Mouse (Mus musculus) gonadal fat pad, adult 2 months (tissue): ENCODE results near the gene Adtrp. TPM values are rescaled to one million over a fixed set of nuclear protein-coding genes. Genes with fewer than 3 reads are reported as not detected.
A peak's percentile ranks its signal among the peaks of the same experiment; 100 is the strongest.

Experiments used
- DNase-seq: peaks from one replicate; pipeline ENCODE4 v3.0.0-alpha.2; 2012; ENCODE audit warnings: low read depth
- polyA plus RNA-seq: library from polyadenylated mRNA; depleted of rRNA; stranded (reverse); fragments of >200 nt; gene quantifications from 2 replicates; pipeline ENCODE4 v1.2.3, GENCODE M21; 2012

The Adtrp gene
- polyA plus RNA-seq, 1 experiment: 8.8 TPM

DNA sequence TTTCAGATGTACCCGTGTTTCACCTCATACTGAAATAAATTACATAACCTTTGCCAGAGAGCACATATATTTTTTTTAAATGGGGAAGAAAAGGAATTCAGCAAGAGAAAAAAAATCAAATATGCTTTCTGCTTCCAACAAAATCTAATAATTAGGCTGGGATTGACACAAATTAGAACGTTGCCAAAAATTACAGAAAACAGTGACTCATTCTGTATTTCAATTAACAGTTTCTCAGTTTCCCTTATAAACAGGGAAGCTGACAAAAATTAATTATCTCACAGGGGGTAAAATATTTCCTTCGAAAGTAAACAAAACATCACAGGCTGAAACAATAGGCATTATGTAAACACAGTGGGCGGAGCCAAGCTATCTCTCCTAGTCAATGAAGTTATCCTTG, 67.2 kb downstream of the Adtrp start:
- DNase-seq: no peak

DNA sequence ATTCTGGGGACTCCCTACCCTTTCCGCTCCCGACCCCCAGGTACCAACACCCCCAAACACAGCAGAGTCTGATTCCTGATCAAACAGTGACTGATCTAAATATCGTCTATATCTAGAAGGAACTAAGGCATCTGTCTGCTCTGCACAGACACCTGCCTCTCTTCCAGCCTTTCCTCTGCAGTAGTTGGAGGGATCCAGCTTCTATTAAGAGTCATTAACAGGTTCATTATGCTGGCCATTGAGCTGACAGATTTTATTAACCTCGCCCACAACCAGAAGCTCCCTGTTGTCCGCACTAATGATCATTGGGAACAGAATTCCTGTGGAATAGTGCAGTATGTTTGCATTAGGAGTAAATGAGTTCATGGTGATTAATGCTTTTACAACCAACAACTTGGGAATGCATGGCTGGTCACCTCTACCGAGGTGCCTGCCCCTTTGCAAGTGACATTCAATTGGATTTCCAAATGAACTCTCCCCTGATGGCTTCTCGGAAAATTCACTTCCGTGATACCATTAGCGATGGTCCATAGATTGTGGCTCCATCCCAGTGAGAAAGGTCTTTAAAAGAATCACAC, 67.8 kb downstream of the Adtrp start:
- no peak for DNase-seq

DNA sequence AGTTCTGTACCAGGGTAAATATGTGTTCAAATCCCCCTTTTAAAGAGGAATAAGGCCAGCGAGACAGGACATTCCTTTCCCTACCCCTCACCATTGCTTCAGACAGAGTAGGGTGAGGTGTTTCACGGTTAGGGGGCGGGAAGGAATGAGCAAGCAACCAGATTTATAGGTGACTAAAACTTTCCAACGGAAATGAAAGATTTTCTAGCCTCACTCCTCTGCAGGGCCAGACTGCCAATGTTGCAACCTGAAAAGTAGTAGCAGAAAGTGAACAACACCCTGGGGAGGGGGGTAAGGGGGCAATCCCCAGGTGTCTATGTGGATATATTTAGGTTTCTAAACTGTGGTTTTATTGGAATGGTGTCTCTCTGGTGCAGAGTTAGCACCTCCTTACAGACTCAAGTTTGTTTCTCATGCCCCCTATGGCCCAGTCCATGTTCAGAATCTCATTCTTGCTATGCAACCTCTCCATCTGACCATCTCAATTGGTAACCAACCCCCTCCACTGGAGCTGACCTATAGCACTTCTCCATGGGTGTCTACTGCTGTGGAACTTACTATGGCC, 73.6 kb downstream of the Adtrp start:
- DNase-seq: no peak

DNA sequence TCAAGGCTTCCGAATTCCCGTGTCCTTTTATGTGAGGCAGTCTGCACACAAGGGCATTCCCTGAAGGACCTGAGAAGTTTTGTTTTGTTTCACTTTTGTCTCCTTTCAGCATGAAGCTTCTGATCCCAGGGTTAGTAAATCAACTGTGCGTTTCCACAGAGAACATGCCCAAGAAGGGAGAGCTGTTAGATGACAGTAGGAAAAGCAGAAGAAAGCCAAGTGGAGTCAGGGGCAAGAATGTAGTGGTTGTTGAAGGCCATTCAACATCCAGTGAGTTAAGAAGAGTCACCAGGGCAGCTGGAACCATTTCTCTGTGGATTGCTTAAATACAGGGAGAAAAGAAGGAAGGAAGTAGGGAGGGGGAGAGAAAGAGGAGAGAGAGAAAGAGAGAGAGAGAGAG, 76.4 kb downstream of the Adtrp start:
- DNase-seq: no peak

DNA sequence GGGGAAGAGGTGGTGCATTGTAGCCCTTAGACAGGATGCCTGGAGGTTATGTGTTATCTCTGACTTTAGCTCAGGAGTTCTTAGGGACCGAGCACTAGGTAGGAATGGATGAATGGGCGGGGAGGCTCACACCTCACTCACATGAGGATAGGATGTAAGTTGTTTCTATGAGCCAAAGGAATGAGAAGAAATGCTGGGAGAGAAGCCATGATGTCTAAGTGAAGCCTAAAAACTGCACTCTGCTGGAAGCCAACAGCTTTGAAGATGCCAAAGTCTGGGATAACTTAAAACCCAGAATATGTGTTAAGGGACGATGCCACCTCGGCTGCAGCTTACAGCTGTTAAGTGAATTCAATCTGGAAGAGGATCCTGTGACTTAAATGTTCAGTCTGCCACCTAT, 79.5 kb downstream of the Adtrp start:
- DNase-seq: no peak

DNA sequence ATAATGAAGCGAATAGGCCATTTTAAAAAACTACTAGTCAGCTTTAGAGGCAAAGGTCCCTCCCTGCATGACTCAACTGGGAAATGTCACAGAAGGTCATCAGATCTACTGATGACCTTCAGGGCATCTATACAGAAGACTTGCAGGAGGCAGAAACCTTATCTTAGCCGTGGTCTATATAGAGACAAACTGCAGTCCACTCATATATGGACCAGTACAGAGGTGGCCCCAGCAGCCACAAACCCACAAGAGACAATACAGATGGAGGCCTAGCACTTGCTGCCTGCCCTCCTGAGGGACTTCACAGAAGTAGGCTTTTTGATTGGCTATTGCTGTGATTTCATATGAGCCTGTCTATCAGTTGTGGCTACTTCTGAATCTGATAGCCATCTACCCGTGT, 85.5 kb downstream of the Adtrp start:
- no peak for DNase-seq

DNA sequence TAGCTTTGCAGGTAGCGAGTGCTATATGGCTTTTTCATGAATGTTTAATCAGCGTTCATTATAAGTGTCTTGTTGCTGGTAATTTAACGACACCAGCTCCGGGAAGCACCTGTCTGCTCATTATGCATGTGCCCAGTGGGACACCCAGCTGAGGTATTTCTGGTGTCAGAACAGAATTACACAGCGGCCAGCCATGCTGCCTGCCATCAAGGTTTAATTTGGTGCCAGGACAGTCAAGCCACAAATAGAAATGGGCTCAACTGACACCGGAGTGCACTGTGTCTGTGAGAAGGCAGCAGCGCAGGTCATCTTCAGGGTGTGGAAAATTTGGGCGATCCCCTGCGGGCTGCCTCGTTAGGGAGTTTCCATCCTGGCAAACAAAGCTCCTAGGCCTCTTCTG, 87.0 kb downstream of the Adtrp start:
- no peak for DNase-seq

DNA sequence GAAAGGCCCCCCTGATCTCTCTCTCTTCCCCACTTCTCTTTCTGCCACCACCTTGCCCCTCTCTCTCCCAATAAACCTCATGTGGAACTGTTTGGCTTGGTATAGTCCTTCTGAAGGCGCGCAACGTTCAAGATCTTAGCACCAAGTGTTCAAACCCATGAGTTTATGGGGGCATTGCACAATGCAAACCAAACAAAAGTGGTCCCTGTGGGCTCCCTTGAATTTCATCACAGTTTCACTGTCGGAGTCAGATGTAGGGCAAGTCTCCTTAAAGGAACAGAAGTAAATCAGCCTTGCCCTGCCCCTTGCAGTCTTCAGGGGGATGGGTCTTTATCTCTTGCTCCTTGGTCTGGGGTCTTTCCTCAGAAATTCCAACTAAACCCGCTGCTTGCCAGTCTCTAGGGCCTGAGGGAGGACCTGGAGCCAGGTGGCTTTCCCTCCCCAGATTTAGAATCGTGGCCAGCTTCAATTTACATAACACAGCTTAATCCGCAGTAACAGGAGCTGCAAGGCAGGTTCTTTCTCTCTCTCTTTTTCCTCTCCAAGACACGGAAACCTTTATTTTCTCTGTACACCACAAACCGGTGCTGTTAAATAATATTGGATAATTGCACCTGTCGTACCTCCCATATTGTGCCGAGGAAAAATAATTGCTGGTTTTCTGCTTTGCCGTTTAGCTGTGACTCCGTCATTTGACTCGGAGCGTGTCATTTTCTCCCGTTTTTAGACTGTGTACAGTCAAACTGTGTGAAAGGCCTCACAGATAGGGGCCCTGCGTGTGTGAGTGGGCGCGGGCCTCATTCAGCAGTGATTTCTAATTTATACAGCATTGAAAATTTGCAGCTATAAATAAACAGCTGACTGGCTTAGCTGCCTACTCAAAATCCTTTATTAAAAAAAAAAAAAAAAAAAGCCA, 88.7 kb downstream of the Adtrp start:
- DNase-seq: no peak

DNA sequence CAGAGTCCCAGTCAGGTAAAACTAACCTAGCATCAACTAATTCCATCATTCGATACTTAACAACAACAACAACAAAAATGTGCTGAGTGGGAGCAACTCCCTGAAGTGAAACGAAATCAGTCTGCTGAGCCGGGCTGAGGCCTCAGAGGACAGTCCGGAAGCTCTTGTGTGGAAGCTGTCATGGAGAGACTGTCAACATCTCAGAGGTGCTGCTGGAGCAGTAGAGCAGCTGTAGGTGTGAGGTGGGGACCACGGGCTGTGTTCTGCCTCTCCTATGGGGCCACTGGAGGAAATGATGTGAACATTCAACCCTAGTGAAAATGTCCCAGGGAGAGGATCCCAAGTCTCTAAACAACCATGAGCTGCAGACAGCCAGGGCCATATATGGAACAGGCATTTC, 94.4 kb downstream of the Adtrp start:
- DNase-seq: no peak

DNA sequence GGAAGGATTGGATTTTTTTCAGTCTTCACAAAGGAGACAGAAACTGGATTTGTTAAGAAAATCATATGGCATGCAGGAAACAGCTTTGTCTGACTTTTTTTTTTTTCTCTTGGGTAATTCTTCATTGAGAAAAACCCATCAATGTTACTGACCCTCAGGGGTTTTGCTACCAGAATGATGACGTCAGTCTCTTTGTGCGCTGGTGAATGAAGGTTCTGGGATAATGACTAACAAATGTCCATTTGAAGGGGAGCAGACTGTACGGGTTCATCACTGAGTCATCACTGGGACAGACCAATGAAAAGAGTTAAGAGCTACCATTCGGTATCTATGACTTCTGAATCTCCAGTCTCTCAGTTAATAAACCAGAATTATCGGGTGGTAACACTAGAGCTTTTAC, 97.0 kb downstream of the Adtrp start:
- DNase-seq: no peak

DNA sequence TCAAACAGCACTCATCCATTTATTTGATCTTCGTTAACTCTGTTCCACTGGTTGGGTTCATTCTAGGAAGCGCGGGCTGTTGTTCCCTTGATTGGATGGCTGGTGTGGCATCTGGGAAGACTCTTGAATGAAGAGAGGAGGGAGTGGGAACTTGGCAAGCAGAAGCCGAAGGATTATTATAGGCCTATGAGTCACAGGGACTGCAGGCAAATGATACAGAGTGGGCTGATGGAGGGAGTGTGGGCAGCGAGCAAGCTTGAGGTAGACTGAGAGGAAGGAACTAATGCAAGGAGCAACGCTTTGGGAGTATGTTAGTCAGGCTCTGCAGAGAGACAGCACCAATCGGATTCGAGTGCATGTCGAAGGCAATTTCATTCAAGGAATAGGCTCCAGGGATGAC, 98.6 kb downstream of the Adtrp start:
- no peak for DNase-seq

DNA sequence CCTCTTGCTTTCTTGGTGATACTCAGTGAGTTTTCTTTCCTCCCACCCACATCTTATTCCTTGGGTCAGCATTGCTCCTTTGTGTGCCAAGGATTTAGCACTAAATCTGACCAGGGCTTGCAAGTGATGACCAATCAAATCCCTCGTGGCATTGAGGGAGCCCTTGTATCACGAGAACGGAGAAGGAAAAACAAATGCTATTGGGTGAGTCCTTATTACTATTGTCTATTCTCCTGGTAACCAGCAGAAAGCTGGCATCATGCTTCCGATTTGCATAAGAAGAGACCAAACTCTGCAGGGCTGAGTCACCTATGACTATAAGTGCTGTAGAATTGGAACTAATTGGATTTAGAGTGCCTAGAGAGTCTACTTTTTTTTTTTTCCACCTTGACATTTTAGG, 99.8 kb downstream of the Adtrp start:
- no peak for DNase-seq

DNA sequence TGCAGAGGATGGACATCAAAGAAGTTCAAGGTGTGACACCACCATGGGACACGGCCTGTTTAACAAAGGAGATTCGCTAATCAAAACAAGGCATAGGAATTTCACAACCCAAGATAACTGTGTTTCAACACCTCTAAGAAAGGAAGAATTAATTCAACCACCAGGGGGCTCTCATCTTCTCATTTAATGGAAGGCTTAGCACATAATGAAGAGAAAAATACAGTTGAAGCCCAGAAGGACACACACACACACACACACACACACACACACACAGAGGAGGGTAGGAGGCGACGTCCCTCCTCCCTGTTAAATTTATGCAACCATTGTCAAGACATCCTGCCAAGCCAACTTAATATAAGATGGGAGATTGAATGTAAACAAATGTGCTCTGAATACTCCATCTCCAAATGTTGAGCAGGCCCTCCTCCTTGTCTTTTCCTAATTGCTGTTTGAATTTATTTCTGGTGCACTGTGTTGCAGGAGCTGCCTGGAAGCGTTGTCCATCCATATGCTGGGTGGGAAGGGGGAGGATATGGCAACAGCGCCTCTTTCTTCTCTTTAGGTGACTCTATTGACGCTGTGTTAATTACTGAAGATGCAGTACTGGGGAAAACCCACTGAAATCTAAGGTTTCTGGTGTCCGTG, 100.4 kb downstream of the Adtrp start:
- DNase-seq: peak; percentile 36

DNA sequence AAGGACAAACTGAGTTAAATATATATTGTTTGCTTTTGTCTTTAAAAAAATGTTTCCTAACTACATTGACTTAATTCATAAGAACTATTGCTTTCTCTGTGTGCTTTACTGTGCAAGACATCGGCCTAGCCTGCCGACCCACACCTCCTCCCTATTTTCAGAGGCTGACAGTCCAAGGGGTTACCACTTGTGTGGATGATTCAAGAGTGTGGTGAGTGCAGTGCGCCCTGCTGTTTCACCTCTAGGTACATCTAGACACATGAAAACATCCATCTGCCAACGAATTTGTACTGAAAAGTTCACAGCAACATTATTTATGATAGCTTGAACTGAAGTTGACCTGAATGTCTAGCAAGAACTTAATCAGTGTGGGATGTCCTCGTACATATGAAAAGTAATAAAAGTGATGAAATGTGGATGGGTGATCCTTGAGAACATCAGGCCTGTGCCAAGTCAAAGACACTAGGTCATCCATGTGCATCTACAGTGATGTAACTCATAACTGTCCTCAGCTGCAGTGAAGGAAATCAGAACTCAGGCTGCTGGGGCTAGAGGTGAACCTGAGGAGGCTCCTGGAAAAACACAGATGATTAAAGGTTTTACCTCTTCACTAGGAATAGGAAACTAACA, 106.9 kb downstream of the Adtrp start:
- no peak for DNase-seq

DNA sequence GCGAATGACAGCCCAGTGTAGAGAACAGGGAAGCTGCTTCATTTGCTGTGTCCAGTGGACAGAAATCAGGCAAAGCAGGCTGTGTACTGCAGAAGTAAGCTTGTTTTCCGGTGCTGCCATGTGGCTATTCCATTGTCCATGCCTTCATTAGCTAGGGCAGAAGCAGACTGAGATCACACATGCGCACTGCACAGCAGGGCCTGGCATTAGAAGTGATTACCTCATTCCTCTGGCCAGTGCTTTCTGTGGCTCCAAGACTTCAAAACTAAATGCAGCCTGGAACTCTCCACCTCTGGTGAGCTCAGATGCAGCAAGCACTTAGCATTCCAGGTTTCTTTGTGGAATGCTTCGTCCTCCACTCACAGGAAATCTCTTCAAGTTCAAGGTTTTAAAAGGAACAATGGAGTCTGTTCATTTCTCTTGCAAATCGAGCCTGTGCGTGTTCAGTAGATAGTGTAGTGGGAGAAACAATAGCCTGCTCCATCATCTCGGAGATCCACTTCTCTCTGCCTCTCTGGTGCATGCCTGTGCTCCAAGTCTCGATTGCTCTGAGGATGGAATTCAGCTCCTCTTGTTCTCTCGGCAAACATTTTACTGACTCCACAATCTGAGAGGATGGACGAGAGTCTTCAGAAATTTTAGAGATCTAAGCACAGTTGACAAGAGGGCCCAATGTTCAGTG, 109.7 kb downstream of the Adtrp start:
- no peak for DNase-seq

DNA sequence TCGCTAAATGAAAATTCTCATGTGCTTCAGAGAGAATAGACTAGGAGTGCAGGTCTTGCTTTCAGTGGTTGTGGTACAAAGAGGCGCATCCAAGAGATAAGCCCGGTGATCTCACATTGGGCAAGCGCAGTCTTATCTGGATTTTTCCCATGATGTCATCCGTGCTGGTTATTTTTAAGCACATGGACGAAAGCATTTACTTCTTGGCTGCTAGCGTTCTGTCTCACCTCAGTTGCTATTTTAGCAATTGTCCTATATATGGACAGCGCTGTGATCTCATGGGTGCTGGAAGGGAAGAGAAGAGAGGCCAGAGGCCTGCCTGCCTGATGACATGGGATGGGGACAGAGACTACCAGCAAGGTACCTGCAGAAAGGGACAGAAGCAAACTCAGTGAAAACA, 117.8 kb downstream of the Adtrp start:
- DNase-seq: no peak

DNA sequence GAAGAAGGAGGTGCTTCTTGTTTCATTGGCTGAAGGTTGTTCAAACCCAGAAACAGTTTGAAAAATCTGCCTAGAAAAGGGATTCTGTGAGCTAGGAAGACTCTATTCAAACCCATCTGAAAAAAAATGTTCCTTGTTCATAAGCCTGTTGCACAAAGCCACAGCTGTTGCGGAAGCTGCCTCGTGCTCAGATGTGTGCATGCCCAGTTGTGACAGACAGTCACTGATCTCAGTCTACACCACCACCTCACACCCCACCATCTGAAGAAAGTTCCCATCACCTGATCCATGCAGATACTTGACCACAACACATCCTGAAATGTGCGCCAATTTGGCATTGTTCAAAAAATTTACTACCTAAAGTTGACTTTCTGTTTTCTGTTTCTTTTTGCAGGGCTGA, 119.7 kb downstream of the Adtrp start:
- DNase-seq: no peak

DNA sequence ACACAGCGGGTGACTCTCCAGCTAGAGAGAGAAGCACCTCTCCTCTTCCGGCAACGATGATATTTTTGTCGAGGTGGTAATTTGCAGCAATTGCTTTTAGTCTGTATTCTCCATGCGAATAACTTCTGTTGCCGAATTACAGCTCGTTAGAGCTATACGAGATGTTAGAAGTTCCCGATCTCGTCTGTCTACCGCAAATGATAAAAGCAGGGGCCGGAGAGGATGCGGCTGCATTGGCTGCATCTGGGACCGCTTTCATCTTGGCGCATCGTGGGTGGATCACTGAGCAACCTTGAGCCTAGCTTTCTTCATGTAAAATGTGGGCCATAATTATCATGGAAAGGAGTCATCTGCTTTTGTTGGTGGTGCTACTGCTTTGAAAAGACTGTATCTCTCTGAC, 128.2 kb downstream of the Adtrp start:
- DNase-seq: no peak

DNA sequence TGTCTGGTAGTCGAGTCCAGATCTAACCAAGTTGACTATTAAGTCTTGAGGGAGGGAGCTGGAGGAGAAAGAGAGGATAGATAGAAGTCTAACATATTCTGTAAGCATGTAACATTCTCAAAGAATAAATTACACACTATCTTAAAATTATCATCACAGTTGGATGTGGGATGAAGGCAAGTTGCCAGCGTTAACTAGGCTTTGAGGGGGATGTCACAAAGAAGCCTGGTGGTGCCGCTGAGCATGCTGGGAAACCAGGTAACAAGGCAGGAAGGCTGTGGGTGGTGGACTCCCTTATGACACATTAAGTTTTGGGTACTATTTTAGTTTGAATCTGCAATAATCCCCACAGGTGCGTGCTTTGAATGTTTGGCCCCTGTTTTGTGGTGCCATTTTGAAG, 129.4 kb downstream of the Adtrp start:
- no peak for DNase-seq
